ENCODE assay signal across 25 mouse cellular contexts in genomic region chr13:8729972-8730645, GRCm38 (mm10).
DNase-seq lines count a peak whose midpoint lies in the region; ATAC-seq lines count a peak whose summit lies in the region.
"Had no signal": no experiment of that assay in that cellular context is flagged by ENCODE, and none has a peak within 500 bp of the region (broad histone marks: within the 10 kb centered on the region; RNA-seq: fewer than 3 reads in every experiment).

No protein-coding gene starts in this region.

- H3K27me3 ChIP-seq in midbrain, embryonic 14.5 days (ENCODE audit: control insufficient read depth, insufficient read depth, low read length): no peaks in the 10 kb centered on the region
- H3K27me3 ChIP-seq in midbrain, embryonic 11.5 days (ENCODE audit: control insufficient read depth, insufficient read depth, low read length): no peaks in the 10 kb centered on the region
- no peaks in the 10 kb centered on the region for H3K27me3 ChIP-seq in forebrain, embryonic 12.5 days
- no peaks in the 10 kb centered on the region for H3K27me3 ChIP-seq in forebrain, embryonic 16.5 days (replicated peaks; ENCODE audit: control insufficient read depth, insufficient read depth, low read length)
- no peaks in the 10 kb centered on the region for H3K27me3 ChIP-seq in neural tube, embryonic 15.5 days (replicated peaks)
- H3K27me3 ChIP-seq: CH12.LX; heart, embryonic 13.5 days; midbrain, embryonic 12.5 days had no signal

- no peak overlapping the region for H3K9ac ChIP-seq in midbrain, embryonic 14.5 days (replicated peaks; ENCODE audit: low read length)
- no peak overlapping the region for H3K9ac ChIP-seq in midbrain, embryonic 11.5 days (ENCODE audit: low read length)
- H3K9ac ChIP-seq in forebrain, embryonic 12.5 days: no peak overlapping the region
- H3K9ac ChIP-seq in forebrain, embryonic 16.5 days (replicated peaks; ENCODE audit: low read depth, low read length): no peak overlapping the region
- no peak overlapping the region for H3K9ac ChIP-seq in neural tube, embryonic 15.5 days (replicated peaks)
- H3K9ac ChIP-seq: heart, embryonic 13.5 days; midbrain, embryonic 12.5 days had no signal

- no peaks in the 10 kb centered on the region for H3K36me3 ChIP-seq in midbrain, embryonic 14.5 days (ENCODE audit: control insufficient read depth, insufficient read depth, low read length)
- H3K36me3 ChIP-seq in midbrain, embryonic 11.5 days (ENCODE audit: control insufficient read depth, insufficient read depth, low read length): no peaks in the 10 kb centered on the region
- no peaks in the 10 kb centered on the region for H3K36me3 ChIP-seq in forebrain, embryonic 12.5 days (replicated peaks)
- no peaks in the 10 kb centered on the region for H3K36me3 ChIP-seq in forebrain, embryonic 16.5 days (ENCODE audit: control insufficient read depth, insufficient read depth)
- H3K36me3 ChIP-seq in neural tube, embryonic 15.5 days: no peaks in the 10 kb centered on the region
- H3K36me3 ChIP-seq: G1E; heart, embryonic 13.5 days; midbrain, embryonic 12.5 days had no signal

- H3K4me1 ChIP-seq in midbrain, embryonic 14.5 days (ENCODE audit: control insufficient read depth, insufficient read depth, low read length): no peaks in the 10 kb centered on the region
- no peaks in the 10 kb centered on the region for H3K4me1 ChIP-seq in midbrain, embryonic 11.5 days (ENCODE audit: control insufficient read depth, insufficient read depth, low read length)
- H3K4me1 ChIP-seq in forebrain, embryonic 12.5 days: no peaks in the 10 kb centered on the region
- no peaks in the 10 kb centered on the region for H3K4me1 ChIP-seq in forebrain, embryonic 16.5 days (replicated peaks; ENCODE audit: control insufficient read depth, insufficient read depth, low read length)
- H3K4me1 ChIP-seq in neural tube, embryonic 15.5 days: no peaks in the 10 kb centered on the region
- H3K4me1 ChIP-seq: heart, embryonic 13.5 days; midbrain, embryonic 12.5 days had no signal

- peak; percentile 25 for DNase-seq in midbrain, embryonic 14.5 days
- no peak for DNase-seq in midbrain, embryonic 11.5 days (ENCODE audit: low spot score, missing footprints)
- no peak for DNase-seq in frontal cortex, postnatal 36 days (ENCODE audit: low spot score in 2 of 2)
- DNase-seq: adrenal gland, adult 2 months; B cell, adult 2 months; cerebellum, adult 11-12 months; gastrocnemius, postnatal 36 days; heart, adult 2 months; heart, postnatal 14 days; kidney, adult 18-20 months; kidney, postnatal 4 days; layer of hippocampus, adult 9-11 months; liver; thymus, postnatal 4 days had no signal

- no peak for ATAC-seq in midbrain, embryonic 14.5 days (ENCODE audit: low FRiP score, low TSS enrichment)
- ATAC-seq in midbrain, embryonic 11.5 days (ENCODE audit: low FRiP score): no peak
- peak; percentile 27; the same call in 1 of the 2 replicates for ATAC-seq in forebrain, embryonic 12.5 days (ENCODE audit: low FRiP score)
- peak; percentile 36; the same call in 1 of the 2 replicates for ATAC-seq in forebrain, embryonic 16.5 days
- ATAC-seq in neural tube, embryonic 15.5 days (ENCODE audit: low FRiP score): peak; percentile 74
- no peak for ATAC-seq in megakaryocyte-erythroid progenitor cell, adult 5-6 weeks (replicated peaks; ENCODE audit: low FRiP score, low TSS enrichment, poor library complexity, severe bottlenecking)
- ATAC-seq: lung, postnatal 0 days had no signal

- no peak overlapping the region for H3K4me3 ChIP-seq in midbrain, embryonic 14.5 days (replicated peaks; ENCODE audit: low read depth, low read length)
- H3K4me3 ChIP-seq in midbrain, embryonic 11.5 days (ENCODE audit: low read depth, low read length): no peak overlapping the region
- no peak overlapping the region for H3K4me3 ChIP-seq in forebrain, embryonic 12.5 days (replicated peaks)
- H3K4me3 ChIP-seq in forebrain, embryonic 16.5 days (replicated peaks; ENCODE audit: low read length): no peak overlapping the region
- no peak overlapping the region for H3K4me3 ChIP-seq in neural tube, embryonic 15.5 days (replicated peaks)
- H3K4me3 ChIP-seq: heart, adult 2 months; heart, embryonic 13.5 days; left cerebral cortex, adult 2 months; midbrain, embryonic 12.5 days had no signal

- H3K27ac ChIP-seq in midbrain, embryonic 14.5 days (replicated peaks; ENCODE audit: low read depth, low read length): no peak overlapping the region
- no peak overlapping the region for H3K27ac ChIP-seq in midbrain, embryonic 11.5 days (ENCODE audit: low read depth, low read length)
- H3K27ac ChIP-seq in forebrain, embryonic 12.5 days: no peak overlapping the region
- H3K27ac ChIP-seq in forebrain, embryonic 16.5 days (ENCODE audit: low read length): no peak overlapping the region
- no peak overlapping the region for H3K27ac ChIP-seq in neural tube, embryonic 15.5 days (replicated peaks)
- H3K27ac ChIP-seq: heart, adult 2 months; heart, embryonic 13.5 days; left cerebral cortex, adult 2 months; macrophage; midbrain, embryonic 12.5 days had no signal

- no peak overlapping the region for H3K4me2 ChIP-seq in midbrain, embryonic 14.5 days (ENCODE audit: low read length)
- no peak overlapping the region for H3K4me2 ChIP-seq in midbrain, embryonic 11.5 days
- H3K4me2 ChIP-seq in forebrain, embryonic 12.5 days: no peak overlapping the region
- H3K4me2 ChIP-seq in forebrain, embryonic 16.5 days (ENCODE audit: low read length): no peak overlapping the region
- no peak overlapping the region for H3K4me2 ChIP-seq in neural tube, embryonic 15.5 days
- H3K4me2 ChIP-seq: heart, embryonic 13.5 days; midbrain, embryonic 12.5 days had no signal

- WGBS in midbrain, embryonic 14.5 days: 75% methylated on average over 10 of the region's 10 CpGs
- 89% methylated on average over 10 of the region's 10 CpGs for WGBS in midbrain, embryonic 11.5 days
- 53% methylated on average over 10 of the region's 10 CpGs for WGBS in forebrain, embryonic 12.5 days
- WGBS in forebrain, embryonic 16.5 days: 24% methylated on average over 10 of the region's 10 CpGs
- WGBS in neural tube, embryonic 15.5 days: 48% methylated on average over 10 of the region's 10 CpGs

- H3K9me3 ChIP-seq in midbrain, embryonic 14.5 days (ENCODE audit: control insufficient read depth, low read length): no peaks in the 10 kb centered on the region
- H3K9me3 ChIP-seq in midbrain, embryonic 11.5 days (ENCODE audit: control insufficient read depth, low read length): no peaks in the 10 kb centered on the region
- no peaks in the 10 kb centered on the region for H3K9me3 ChIP-seq in forebrain, embryonic 12.5 days
- no peaks in the 10 kb centered on the region for H3K9me3 ChIP-seq in forebrain, embryonic 16.5 days (ENCODE audit: control insufficient read depth, low read length)
- no peaks in the 10 kb centered on the region for H3K9me3 ChIP-seq in neural tube, embryonic 15.5 days (replicated peaks)
- H3K9me3 ChIP-seq: G1E; heart, embryonic 13.5 days; midbrain, embryonic 12.5 days had no signal

Comparison
In these comparisons a context has a peak if more than half of its experiments do, and no peak if none do; other contexts are left out.
1. ATAC-seq: peak in forebrain, embryonic 12.5 days (single experiment), forebrain, embryonic 16.5 days (single experiment) and neural tube, embryonic 15.5 days (single experiment); none in midbrain, embryonic 14.5 days (single experiment), midbrain, embryonic 11.5 days (single experiment) and megakaryocyte-erythroid progenitor cell, adult 5-6 weeks (single experiment).